Mouse (Mus musculus) embryo, embryonic 11.5 days (tissue): ENCODE results near the gene Sptbn1.
"Not testable (repeated sequence)": the region's sequence is repeated elsewhere in the genome, so short reads cannot be mapped to it uniquely, and the experiment has no call there.

Source experiments
- DNase-seq: peaks from one replicate; pipeline ENCODE4 v3.0.0-alpha.2; 2012; ENCODE audit warnings: low read depth, low spot score

Sptbn1 gene

DNA sequence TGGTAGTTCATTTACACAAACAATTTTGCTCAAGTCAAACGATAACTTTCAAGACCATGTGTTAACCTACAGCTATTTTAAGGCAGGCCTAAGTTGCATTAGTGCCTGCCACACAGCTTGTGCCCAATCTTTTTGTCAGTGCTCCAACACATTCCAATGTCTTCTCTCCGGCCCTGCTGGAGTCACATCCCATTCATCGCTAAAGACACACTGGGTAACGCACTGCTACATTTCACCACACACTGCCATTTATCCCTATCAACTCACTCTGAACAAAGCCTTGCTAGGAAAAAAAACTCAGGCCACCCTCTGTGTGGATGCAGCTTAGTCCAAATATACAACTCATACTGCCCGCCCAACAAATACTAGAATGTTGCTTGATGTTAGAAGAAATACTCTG is 11.5 kb downstream of the Sptbn1 start:
- DNase-seq: no peak

DNA sequence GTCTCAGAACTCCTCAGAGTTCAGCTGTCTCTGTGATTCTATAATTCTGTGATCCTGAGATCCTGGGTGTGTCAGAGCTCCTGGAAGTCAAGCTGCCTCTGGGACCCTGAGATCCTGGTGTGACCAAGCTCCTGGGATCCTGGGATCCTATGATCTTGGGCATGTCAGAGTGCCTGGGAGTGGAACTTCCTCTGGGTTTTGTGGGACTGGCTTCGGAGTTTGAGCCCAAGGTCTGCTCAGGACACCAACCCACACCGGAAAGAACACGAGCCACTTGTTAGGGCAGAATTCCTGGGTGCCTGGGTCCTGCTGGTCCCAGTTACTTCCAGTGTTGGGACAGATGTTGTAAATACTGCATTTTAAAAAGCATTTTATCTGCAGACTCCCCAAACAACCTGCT is 12.8 kb downstream of the Sptbn1 start:
- DNase-seq: not testable (repeated sequence)

DNA sequence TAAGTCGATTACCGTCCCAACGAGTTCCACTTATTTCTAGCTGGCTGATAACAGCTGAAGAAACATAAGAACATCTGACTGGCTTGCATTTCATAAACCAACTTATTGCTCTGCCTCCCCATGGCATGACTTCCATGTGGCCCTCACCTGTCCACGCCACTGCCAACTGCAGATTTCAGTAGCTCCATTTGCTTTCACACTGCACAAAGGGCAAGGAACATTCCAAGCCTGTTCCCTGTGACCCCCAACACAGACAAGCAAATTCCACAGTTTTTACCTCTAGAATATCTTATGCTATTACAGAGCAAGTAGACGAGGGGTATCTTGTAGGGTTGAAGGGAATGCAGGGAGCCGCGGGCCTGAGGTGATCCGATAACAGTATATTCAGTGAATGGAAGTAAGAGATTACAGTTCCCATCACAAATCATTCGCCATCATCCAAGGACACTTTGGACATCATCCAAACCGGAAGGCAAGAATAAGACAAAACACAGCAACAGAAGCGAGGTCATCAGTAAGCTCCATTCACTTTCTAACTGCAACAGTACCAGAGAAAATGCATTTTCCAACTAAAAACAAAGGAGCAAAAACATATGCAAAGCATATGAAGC is 16.6 kb downstream of the Sptbn1 start:
- no peak for DNase-seq

DNA sequence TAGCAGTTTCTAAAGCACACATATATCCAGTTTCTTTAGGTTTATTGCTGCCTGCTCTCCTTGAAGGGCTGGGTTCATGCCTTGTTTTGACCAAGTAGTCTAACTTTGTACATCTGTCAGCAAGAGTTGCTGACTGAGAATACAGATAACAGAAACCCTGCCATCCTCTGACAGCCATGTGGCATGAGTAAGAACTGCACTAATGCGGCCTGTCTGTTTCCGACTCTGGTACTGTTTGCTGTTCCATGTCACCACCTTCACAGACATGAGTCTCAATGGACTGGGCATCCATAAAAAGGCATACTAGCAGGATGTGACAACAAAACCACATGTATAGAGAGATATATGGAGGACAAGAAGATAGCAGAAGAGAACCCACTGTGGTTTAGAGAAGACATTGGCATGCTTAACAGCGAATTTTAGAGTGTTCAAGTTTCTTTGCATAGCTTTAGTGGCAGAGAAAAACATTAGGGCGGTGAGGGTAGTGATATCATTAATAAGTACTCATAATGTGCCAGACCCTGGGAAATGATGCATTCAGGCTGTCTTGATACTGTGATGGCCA is 18.4 kb downstream of the Sptbn1 start:
- no peak for DNase-seq

DNA sequence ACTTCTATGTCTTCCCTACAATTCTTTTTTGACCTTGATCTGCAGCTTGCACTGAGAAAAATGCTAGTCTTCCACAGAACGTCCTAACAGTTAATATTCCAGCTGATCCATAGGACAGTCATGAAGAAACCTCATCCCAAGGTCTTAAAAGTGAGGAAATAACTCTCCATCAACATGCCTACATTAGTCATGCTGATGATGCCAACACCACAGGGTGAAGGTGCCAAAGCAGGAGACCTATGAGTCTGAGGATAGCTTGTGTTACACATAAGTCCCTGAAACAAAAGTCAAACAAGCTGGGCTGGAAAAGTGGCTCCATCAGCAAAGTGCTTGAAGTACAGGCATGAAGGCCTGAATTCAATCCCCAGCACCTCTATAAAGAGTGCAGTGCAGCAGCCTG is 20.9 kb downstream of the Sptbn1 start:
- no peak for DNase-seq

DNA sequence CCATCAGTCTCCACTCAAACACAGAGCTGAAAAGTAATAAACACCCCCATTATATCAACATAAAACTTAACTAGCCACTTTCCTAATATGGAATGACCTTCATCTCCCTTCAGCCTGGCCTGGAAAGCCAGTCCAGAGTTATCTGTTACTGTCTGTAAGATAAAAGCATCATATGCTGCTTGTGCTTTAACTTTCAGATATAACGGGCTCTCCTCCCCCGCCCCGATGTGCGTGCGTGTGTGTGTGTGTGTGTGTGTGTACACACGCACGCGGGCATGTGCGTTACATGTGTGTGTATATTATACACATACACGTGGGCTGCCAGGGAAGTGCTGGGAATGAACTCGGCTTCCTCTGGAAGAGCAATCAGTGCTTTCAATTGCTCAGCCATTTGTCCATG is 21.8 kb downstream of the Sptbn1 start:
- DNase-seq: no peak

DNA sequence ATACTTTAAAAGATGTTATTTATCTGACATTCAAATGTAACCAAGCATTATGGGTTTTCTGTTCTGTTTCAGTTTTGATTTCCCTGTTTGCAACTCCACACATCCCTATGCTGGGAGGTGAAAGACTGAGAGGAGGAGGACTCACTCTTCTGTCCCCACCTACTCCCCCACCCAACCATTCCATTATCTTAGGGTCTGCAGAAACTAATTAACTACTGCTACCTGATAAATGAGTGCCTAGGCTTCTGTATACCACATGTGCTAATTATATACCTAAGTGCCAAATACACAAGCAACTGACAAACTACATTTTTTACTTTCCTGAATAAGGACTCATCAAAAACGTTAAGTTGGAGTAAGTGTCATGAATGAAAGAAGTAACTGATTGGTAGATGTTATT is 23.8 kb downstream of the Sptbn1 start:
- DNase-seq: no peak

DNA sequence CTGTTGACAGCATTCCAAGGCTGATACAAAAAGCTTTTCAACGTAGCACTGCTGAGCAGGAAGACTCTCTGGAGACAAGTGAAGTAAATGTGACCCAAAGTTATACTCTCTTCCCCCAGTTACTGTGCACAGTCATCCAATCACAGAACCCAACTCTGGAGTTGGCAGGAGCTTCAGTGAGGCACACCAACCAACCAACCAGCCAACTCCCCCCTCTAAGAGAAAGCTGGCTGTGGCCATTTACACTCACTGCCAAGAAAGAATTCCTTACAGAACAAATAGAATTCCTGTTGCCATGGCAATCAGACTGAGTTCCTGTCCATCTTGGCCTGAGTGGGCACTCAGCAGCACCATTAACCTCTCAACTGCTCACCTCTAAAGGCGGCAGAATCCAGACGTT is 24.4 kb downstream of the Sptbn1 start:
- no peak for DNase-seq

DNA sequence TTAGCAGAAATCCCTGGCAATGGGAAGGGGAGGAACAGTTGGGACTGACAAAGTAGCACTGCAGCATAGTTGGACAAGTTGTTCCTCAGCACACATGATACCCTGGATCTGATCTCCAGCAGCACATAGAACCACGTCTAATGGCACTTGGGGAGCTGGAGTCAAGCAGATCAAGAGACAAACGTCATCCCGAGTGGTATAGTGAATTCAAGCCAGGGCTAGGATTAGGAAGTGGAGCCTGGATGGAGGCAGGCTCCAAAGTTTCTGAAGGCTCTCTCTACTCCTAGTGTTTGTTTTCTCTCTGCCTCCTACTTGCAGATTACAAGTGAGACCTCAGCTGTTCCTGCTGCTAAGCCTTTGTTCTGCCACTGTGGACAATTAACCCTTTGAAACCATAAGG is 27.1 kb downstream of the Sptbn1 start:
- no peak for DNase-seq

DNA sequence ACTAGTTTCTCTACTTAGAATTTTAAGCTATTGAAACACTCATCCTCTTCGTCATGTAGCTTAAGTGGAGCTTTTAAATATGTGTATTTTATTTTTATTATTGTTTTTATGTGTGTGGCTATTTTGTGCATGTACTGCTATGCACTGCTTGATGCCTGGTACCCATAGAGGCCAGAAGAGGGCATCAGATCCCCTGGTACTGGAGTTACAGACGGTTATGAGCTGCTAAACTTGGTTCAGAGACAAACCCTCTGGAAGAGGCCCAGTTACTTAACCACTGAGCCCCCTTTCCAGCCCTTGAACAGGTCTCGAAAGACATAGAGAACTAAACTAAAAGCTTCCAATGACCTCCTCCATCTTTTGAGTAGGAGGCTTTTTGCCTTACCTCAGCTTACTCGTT is 30.0 kb downstream of the Sptbn1 start:
- no peak for DNase-seq

DNA sequence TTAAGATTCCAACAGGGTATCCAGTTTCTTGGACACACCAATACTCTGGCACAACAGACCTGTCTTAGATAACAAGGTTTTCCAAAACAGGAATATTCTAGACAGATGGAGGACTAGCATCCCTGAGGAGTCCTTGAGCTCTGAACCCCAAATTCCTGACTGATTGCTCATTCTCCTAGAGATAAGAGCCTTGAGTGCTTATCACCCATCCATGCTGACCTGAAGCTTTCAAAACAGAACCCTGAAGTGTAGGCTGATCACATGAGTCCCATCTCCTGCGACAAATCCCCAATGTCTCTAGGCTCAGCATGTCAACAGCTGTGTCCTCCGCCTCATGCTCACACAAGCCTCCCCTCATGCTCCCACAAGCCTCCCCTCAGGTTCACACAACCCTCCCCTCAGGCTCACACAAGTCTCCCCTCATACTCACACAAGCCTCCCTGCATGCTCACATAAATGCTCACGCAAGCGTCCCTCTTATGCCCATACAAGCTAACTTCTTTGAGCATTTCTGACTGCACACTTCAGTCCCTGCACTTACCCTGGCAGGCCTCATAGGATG is 31.2 kb downstream of the Sptbn1 start:
- DNase-seq: no peak

DNA sequence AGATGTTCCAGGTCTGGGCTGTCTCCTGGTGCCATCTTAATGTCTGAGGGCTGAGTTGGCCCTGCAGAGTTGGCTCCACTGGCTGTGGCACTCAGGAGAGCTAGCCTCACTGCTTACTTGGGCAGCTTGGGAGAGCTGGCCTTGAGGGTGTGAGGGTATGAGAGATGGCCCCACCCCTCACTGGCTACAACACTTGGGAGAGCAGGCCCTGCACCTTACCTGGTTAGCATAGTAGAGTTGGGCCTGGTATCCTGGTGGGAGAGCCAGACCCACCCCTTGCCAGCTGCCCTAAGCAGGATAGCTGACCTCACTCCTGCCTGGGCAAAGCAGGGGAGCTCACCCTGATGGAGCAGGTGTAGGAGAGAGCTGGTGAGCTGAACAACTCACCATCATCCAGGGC is 32.3 kb downstream of the Sptbn1 start:
- no peak for DNase-seq

DNA sequence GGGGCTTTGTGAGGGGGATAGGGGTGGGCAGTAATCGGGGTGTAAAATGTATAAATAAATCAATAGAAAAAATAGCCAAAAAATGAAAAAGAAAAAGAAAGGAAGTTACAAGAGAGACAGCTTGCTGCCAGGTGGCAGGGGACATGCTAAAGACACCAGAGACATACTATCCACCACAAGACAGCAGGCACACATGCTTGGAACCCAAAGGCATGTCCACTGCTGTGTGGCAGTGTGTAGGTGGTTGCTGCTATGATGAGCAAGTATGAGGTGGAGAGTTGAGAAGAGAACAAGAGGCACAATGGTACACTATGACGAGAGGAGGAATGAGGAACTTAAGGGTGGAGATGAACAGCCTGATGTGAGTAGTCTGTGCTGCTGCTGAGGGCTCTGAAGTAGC is 32.8 kb downstream of the Sptbn1 start:
- no peak for DNase-seq

DNA sequence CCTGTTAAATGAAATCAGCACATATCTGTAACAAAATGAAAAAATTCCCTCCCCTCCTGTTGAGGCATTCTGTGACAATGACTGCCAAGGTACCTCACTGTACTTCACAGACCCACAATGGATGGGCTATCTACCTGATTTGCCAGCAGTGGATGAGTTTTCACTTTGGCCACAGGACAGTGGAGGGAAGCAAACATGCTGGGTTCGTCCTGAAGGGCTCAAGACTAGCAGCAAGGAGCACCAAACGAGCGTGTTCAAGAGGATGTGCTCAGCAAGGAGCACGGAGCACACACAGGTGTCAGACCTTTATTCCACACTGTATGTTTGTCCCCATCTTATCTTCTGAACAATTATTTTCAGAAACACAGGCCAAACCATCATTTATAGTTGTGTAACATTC is 34.0 kb downstream of the Sptbn1 start:
- DNase-seq: no peak

DNA sequence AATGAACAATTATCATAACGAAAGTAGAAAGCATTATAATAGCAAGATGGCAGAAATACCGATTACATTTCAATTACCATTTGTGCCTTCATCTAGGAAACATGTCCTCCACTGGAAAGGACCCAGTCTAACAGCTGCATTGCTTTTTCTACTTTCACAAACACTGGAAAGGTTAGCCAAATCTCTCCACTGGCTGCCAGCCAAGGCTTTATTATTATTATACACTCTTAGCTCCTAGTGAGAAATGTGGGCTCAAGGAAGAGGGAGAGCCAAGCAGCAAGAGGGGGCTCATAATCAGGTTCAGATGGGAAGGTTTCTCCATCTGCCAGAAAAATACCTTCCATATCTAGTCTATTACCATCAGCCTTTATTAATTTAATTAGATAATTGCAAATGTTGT is 35.9 kb downstream of the Sptbn1 start:
- DNase-seq: no peak

DNA sequence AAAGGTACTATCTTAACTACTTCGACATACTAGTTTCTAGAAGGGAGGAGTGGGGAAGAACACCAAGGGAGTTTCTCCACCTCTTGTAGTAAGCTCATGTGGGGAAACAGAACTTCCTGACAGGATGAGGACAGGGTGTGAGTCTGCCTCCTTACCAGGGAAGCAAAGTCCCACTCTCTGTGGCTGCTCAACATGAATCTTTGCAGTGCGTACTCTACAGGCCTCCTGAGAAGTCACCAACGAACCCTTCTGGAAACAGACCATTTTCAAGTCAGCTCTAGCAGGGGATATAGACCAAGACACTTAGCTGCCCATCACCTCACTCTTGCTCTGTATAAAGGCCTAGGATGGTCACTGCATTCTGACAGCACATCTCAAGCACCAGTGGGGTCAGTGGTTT is 36.6 kb downstream of the Sptbn1 start:
- no peak for DNase-seq

DNA sequence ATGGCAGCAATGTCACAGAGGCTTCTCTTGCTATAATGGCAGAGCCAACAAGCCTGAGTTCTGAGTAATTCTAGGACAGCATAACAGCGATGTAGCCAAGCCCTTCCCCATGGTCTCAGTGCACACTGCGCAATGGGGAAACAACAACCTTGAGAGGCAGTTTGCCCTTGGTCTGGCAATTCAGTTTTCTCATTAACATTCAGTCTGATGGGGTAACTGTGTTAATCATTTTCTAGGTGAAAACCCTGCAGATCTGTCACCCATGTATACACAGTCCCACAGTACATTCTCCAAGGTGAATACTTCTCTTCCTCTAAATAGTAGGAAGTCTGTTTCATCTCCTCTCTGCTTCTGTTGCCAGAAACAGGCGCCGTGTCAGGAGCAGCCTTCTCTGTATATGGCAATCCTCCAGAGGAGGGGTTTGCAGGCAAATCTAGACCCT is 37.6 kb downstream of the Sptbn1 start:
- DNase-seq: no peak

DNA sequence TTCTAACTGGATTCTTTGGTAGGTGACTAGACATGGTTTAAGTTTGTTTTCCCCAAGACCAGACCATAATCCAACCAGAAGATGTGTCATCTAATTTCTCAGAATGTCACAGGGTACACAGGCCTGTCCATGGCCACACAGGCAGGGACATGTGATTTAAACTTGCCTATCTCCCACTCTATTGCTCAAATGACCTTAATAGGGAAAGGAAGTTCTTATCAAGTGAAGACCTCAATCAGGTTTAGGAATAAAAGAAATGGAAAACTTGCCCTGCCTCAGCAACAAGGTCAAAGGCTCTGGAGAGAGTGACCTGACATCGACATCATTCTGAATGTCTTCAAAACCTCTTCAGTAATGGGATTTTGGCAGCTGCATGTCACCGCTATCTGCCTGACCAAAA is 41.2 kb downstream of the Sptbn1 start:
- no peak for DNase-seq

DNA sequence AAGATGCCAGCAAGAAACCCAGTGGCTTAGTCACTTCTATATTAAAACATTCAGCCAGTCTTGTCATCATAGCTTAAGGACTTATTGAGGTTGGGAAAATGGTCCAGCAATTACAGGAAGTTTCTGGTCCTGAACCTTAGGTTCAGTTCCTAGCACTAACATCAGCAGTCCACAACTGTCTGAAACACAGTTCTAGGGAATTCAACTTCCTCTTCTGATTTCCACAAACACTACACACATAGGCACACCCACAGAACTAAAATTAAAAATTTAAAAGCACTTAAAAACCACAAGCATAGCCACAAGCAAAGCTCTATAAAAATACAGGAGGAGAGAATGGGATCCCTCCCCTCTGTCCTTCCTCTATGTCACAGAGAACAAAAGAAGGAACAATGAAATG is 43.4 kb downstream of the Sptbn1 start:
- DNase-seq: no peak

DNA sequence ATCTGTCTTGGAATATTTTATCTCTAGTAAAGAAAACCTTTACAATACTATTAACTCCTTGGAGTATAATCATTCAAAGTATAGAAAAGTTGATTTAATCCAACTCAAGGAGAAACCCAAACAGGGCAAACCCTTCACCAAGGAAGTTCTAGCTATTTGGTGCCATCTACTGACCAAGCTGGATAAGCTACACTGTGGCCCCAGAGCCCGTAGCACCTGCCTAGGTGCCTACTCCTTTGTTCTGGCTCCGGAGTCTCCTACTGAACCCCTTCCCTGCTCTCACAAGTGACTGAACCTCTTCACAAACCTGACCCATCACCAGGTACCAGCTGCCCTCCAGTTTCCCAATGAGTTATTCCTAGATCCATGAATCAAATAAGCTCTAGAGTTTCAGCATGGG is 45.3 kb downstream of the Sptbn1 start:
- no peak for DNase-seq

DNA sequence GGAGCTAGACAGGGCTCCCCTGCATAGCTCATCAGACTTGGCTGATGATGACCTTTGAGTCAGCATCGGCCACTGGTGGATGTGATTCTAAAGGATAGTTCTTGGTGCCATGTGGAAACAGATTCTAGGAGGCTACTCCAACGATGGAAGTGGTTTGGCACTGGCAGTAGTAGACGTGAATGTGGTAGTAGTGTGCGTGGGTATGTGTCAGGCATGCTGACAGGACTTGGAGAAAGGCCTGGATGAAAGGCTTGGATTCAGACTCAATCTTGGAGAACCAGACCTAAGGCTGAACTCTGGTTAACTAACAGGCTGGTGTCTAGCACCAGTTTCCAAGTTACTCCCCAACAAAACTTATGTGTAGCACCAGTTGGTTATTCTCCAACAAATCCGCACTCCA is 46.9 kb downstream of the Sptbn1 start:
- DNase-seq: no peak

DNA sequence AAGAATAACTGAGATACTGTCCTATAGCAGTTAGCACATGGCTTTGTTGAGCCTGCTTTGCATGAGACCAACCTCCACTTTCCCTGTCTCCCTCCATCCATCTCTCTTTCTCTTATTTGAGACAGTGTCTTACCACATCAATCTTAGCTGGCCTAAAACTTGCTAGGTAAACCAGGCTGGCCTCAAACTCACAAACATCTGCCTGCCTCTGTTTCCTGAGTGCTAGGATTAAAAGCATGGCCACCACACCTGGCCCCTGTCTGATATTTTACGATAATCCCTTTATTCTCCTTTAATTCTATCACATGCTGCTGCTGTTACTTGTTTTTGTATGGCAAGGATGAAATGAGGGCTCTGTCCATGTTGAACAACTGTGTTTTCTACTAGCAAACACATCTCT is 49.6 kb downstream of the Sptbn1 start:
- DNase-seq: no peak

DNA sequence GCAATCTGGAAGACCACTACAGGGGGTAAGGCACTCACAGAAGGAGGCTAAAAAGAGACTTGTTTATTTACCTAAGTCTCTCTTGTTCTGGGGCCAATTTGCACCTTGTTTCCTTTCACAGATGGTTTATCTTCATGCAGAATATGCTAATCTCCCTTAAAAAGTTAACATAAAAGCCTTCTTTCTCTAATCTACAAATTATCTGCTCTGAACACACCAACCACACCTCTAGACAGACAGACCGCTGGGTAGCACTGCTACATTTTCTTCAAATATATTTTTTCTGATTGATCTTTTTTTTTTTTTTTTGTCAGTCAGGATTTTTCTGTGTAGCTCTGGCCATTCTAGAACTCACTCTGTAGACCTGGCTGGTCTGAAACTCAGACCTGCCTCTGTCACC is 50.5 kb downstream of the Sptbn1 start:
- no peak for DNase-seq
